Mouse (Mus musculus): Measurements from ENCODE around the gene Ksr1. TPM values are rescaled to one million over a fixed set of nuclear protein-coding genes. Genes with fewer than 3 reads are reported as not detected.

The Ksr1 gene
- total and polyA plus RNA-seq, 3 experiments, result 22.5 to 73.1 (median 61.2) TPM

GRCm38 (mm10) chr11:78967371-78967770, 178.8 kb downstream of the Ksr1 start:
- dilution Hi-C loops (cut with MboI; ENCODE audit: extremely low pct_ligation_motif_present, extremely low pct_unique_long_range_greater_than_20kb, low sequenced_read_pairs), result no loop called here
- TF ChIP-seq SMC3 (IDR thresholded peaks at IDR 0.05; ENCODE audit: low read depth, low read length) (peak; percentile 95), ZC3H11A (IDR thresholded peaks at IDR 0.05; ENCODE audit: low read depth, low read length) (peak; percentile 71), RAD21 (IDR thresholded peaks at IDR 0.05; ENCODE audit: low read depth, low read length) (peak; percentile 81), EP300 (IDR thresholded peaks at IDR 0.05; ENCODE audit: low read length) (no peak), MEF2A (IDR thresholded peaks at IDR 0.05; ENCODE audit: borderline replicate concordance, low read depth, low read length) (no peak), NELFE (IDR thresholded peaks at IDR 0.05; ENCODE audit: low read depth, low read length) (no peak), CHD2 (IDR thresholded peaks at IDR 0.05; ENCODE audit: low read length) (no peak), MYC (IDR thresholded peaks at IDR 0.05; ENCODE audit: low read depth, low read length) (no peak), MAZ (IDR thresholded peaks at IDR 0.05; ENCODE audit: low read depth, low read length) (no peak), ETS1 (conservative IDR thresholded peaks at IDR 0.05; ENCODE audit: low read depth, low read length) (no peak), TCF12 (IDR thresholded peaks at IDR 0.05; ENCODE audit: low read depth, low read length) (no peak), E2F4 (IDR thresholded peaks at IDR 0.05; ENCODE audit: insufficient replicate concordance, low read depth, low read length) (no peak), BHLHE40 (IDR thresholded peaks at IDR 0.05; ENCODE audit: low read depth, low read length) (no peak), CTCF (conservative IDR thresholded peaks at IDR 0.05 in 1 of 2, IDR thresholded peaks at IDR 0.05 in 1 of 2; ENCODE audit: low read depth in 2 of 2, low read length in 2 of 2) (peak; percentile 83 to 93), SIN3A (IDR thresholded peaks at IDR 0.05; ENCODE audit: low read length) (no peak), IRF4 (IDR thresholded peaks at IDR 0.05; ENCODE audit: low read depth, low read length) (no peak)
- H3K36me3 ChIP-seq (replicated peaks in 1 of 2; ENCODE audit: control insufficient read depth in 1 of 2, insufficient read depth in 1 of 2, low read length in 1 of 2), result peaks cover 0 to 41% of the 10 kb centered on the region in 2 experiments

More at GRCm38 (mm10) chr11:78967371-78967770, 178.8 kb downstream of the Ksr1 start:
- Histone ChIP-seq H3K27me3 (replicated peaks) (no peaks in the 10 kb centered on the region), H3K4me2 (ENCODE audit: insufficient read depth, low read depth, poor library complexity, severe bottlenecking) (no peak overlapping the region), H3K27ac (ENCODE audit: insufficient read depth, low read depth) (no peak overlapping the region), H3K79me2 (replicated peaks; ENCODE audit: control insufficient read depth, extremely low read depth, insufficient read depth, poor library complexity, severe bottlenecking) (no peaks in the 10 kb centered on the region), H3K9me3 (replicated peaks; ENCODE audit: low read length) (no peaks in the 10 kb centered on the region), H3K9ac (ENCODE audit: insufficient read depth, low read depth) (no peak overlapping the region), H3K4me3 (replicated peaks in 1 of 3; ENCODE audit: low read depth in 2 of 3, low read length in 2 of 3, poor library complexity in 1 of 3) (no peak overlapping the region), H3K4me1 (ENCODE audit: control insufficient read depth in 1 of 2, insufficient read depth in 2 of 2) (peaks cover 6 to 11% of the 10 kb centered on the region in 2 experiments)
- peak; percentile 82 for DNase-seq (ENCODE audit: extremely low read depth)
- in situ Hi-C loops (cut with MboI; ENCODE audit: low pct_ligation_motif_present, low pct_unique_long_range_greater_than_20kb, low sequenced_read_pairs), result no loop called here

Other genes starting within 250 kb of the Ksr1 start
- gene Nos2, start 225.6 kb downstream of the Ksr1 start, total RNA-seq (2012; rRNA removed), result 0.80 and 3.4 TPM in 2 replicates
- gene Nos2, start 225.6 kb downstream of the Ksr1 start, total RNA-seq (2014; rRNA removed), result 1.3 and 1.6 TPM in 2 replicates
- 1.8 and 2.0 TPM in 2 replicates for gene Nos2, start 225.6 kb downstream of the Ksr1 start, polyA plus RNA-seq (2012; ENCODE audit: insufficient read length, low read depth)
- gene Lgals9, start 161.5 kb downstream of the Ksr1 start, total RNA-seq (2012; rRNA removed), result 3.2 and 4.9 TPM in 2 replicates
- 3.7 and 5.0 TPM in 2 replicates for gene Lgals9, start 161.5 kb downstream of the Ksr1 start, total RNA-seq (2014; rRNA removed)
- 16.1 and 16.4 TPM in 2 replicates for gene Lgals9, start 161.5 kb downstream of the Ksr1 start, polyA plus RNA-seq (2012; ENCODE audit: insufficient read length, low read depth)
- 54.7 and 84.1 TPM in 2 replicates for gene Wsb1, start 108.3 kb upstream of the Ksr1 start, total RNA-seq (2012; rRNA removed)
- gene Wsb1, start 108.3 kb upstream of the Ksr1 start, total RNA-seq (2014; rRNA removed), result 104 and 122 TPM in 2 replicates
- gene Wsb1, start 108.3 kb upstream of the Ksr1 start, polyA plus RNA-seq (2012; ENCODE audit: insufficient read length, low read depth), result 118 and 129 TPM in 2 replicates
- not detected in 2 replicates for gene Gm9964, start 150.5 kb upstream of the Ksr1 start, total RNA-seq (2012; rRNA removed)
- not detected in 2 replicates for gene Gm9964, start 150.5 kb upstream of the Ksr1 start, total RNA-seq (2014; rRNA removed)
- gene Gm9964, start 150.5 kb upstream of the Ksr1 start, polyA plus RNA-seq (2012; ENCODE audit: insufficient read length, low read depth), result not detected in 2 replicates
- gene Nf1, start 193.3 kb upstream of the Ksr1 start, total RNA-seq (2012; rRNA removed), result 11.2 and 12.4 TPM in 2 replicates
- 7.3 and 8.2 TPM in 2 replicates for gene Nf1, start 193.3 kb upstream of the Ksr1 start, total RNA-seq (2014; rRNA removed)
- gene Nf1, start 193.3 kb upstream of the Ksr1 start, polyA plus RNA-seq (2012; ENCODE audit: insufficient read length, low read depth), result 15.2 and 19.5 TPM in 2 replicates